Mouse (Mus musculus) intestine, embryonic 14.5 days (tissue): Measurements from ENCODE around the gene Dok1. TPM values are rescaled to one million over a fixed set of nuclear protein-coding genes. Genes with fewer than 3 reads are reported as not detected.

ENCODE experiments used
- ATAC-seq: fragments of 200-750 bp; cut with Nextera tagmentation; replicated peaks from 2 replicates; pipeline ENCODE4 v1.8.0; 2017; ENCODE audit warnings: low read depth, moderate number of reproducible peaks, moderate TSS enrichment, moderate library complexity; ENCODE audit not compliant: low FRiP score, low TSS enrichment
- DNase-seq: peaks from one replicate; pipeline ENCODE4 v3.0.0-alpha.2; 2018; ENCODE audit warnings: low spot score
- H3K27ac ChIP-seq: fragments of 300-500 bp; sonication (generic); 2 replicates; pipeline ENCODE4 v1.5.1; 2014; ENCODE audit warnings: low read depth, mild to moderate bottlenecking, control low read depth
- H3K27me3 ChIP-seq: fragments of 300-500 bp; sonication (generic); replicated peaks from 2 replicates; pipeline ENCODE4 v1.6.1; 2014; ENCODE audit warnings: low read length, control low read depth; ENCODE audit not compliant: control insufficient read depth, insufficient read depth
- H3K36me3 ChIP-seq: fragments of 300-500 bp; sonication (generic); 2 replicates; pipeline ENCODE4 v1.6.1; 2014; ENCODE audit warnings: low read length, control low read depth; ENCODE audit not compliant: control insufficient read depth, insufficient read depth
- H3K4me1 ChIP-seq: fragments of 300-500 bp; sonication (generic); replicated peaks from 2 replicates; pipeline ENCODE4 v1.6.1; 2014; ENCODE audit warnings: low read length, control low read depth, mixed read lengths; ENCODE audit not compliant: control insufficient read depth, insufficient read depth
- H3K4me2 ChIP-seq: fragments of 300-500 bp; sonication (generic); 2 replicates; pipeline ENCODE4 v1.6.1; 2014; ENCODE audit warnings: low read length
- H3K4me3 ChIP-seq: fragments of 300-500 bp; sonication (generic); 2 replicates; pipeline ENCODE4 v1.5.1; 2014; ENCODE audit warnings: low read depth, low read length, control low read depth, mixed read lengths
- H3K9ac ChIP-seq: fragments of 300-500 bp; sonication (generic); 2 replicates; pipeline ENCODE4 v1.6.1; 2014; ENCODE audit warnings: mild to moderate bottlenecking, low read length
- H3K9me3 ChIP-seq: fragments of 300-500 bp; sonication (generic); 2 replicates; pipeline ENCODE4 v1.6.1; 2016; ENCODE audit warnings: low read length, control low read depth; ENCODE audit not compliant: control insufficient read depth
- WGBS: fragments of 180-500 bp; shearing (Covaris S2); extraction: QIAGEN DNeasy Blood & Tissue Kit; methylation state at CpG from one replicate; pipeline ENCODE4 v1.1.7; 2014; 5-methylcytosine and 5-hydroxymethylcytosine counted together
- polyA plus RNA-seq: library from polyadenylated mRNA; unstranded; fragments of >200 nt; fragmentation: Nextera tagmentation; extraction: Ambion mirVana; gene quantifications from 2 replicates; pipeline ENCODE4 v1.2.1, GENCODE M21; 2014

Dok1 gene
- 7.6 and 9.1 TPM in 2 replicates for polyA plus RNA-seq

- H3K36me3 ChIP-seq: 0 out of 2 replicates have a peak, but pooled peaks cover 5% of the 10 kb centered on the region
- peaks cover 13% of the 10 kb centered on the region; the same call in 1 of the 2 replicates for H3K27me3 ChIP-seq
- peak within 1 kb of the TSS; percentile 58 for H3K9ac ChIP-seq
- peak within 1 kb of the TSS; percentile 68 for H3K4me3 ChIP-seq
- H3K9me3 ChIP-seq: no peaks in the 10 kb centered on the region
- peaks cover 21% of the 10 kb centered on the region for H3K4me1 ChIP-seq
- H3K27ac ChIP-seq: peak within 1 kb of the TSS; percentile 87
- ATAC-seq (peak; percentile 85), DNase-seq (peak; percentile 95)
- H3K4me2 ChIP-seq: peak within 1 kb of the TSS; percentile 80
- under 1% methylated on average over 48 of the region's 51 CpGs for WGBS
Observed at GRCm38 (mm10) chr6:83033249-83034185, at the start of gene Dok1, which contains the start of gene Loxl3. Gene Dok1 (minus strand): TSS chr6:83033471. Gene Loxl3 (plus strand): TSS chr6:83034173.

- DNase-seq: no peak
- peaks cover 17% of the 10 kb centered on the region for H3K36me3 ChIP-seq
- ATAC-seq: no peak
- peaks cover 12% of the 10 kb centered on the region for H3K4me1 ChIP-seq
- H3K27me3 ChIP-seq: peaks cover 48% of the 10 kb centered on the region
- no peak overlapping the region for H3K4me2 ChIP-seq
- no peak overlapping the region for H3K27ac ChIP-seq
- 93% methylated on average over 5 of the region's 5 CpGs for WGBS
- H3K9ac ChIP-seq: no peak overlapping the region
- no peak overlapping the region for H3K4me3 ChIP-seq
- no peaks in the 10 kb centered on the region for H3K9me3 ChIP-seq
Observed at GRCm38 (mm10) chr6:83080210-83080609, 46.9 kb upstream of the Dok1 start.

GRCm38 (mm10) chr6:83078324-83078858, 45.1 kb upstream of the Dok1 start:
- Histone ChIP-seq H3K36me3 (peaks cover 17% of the 10 kb centered on the region), H3K4me3 (peak overlapping the region; percentile 73), H3K4me1 (peaks cover 12% of the 10 kb centered on the region), H3K27ac (peak overlapping the region; percentile 77), H3K27me3 (peaks cover 48% of the 10 kb centered on the region), H3K9ac (peak overlapping the region; percentile 68), H3K9me3 (no peaks in the 10 kb centered on the region), H3K4me2 (peak overlapping the region; percentile 96)
- peak; percentile 100 for DNase-seq
- ATAC-seq: peak; percentile 90
- whole genome bisulfite sequencing: under 1% methylated on average over 46 of the region's 46 CpGs

- DNase-seq: no peak
- peak; percentile 70 for ATAC-seq
- Histone ChIP-seq H3K9ac (peak within 1 kb of the TSS; percentile 68), H3K36me3 (peaks cover 17% of the 10 kb centered on the region), H3K4me3 (peak within 1 kb of the TSS; percentile 73), H3K9me3 (no peaks in the 10 kb centered on the region), H3K27me3 (peaks cover 47% of the 10 kb centered on the region), H3K27ac (peak within 1 kb of the TSS; percentile 77), H3K4me2 (peak within 1 kb of the TSS; percentile 96), H3K4me1 (peaks cover 12% of the 10 kb centered on the region)
- under 1% methylated on average over 52 of the region's 54 CpGs for WGBS
Observed at GRCm38 (mm10) chr6:83077630-83078323, 44.5 kb upstream of the Dok1 start, which contains the start of gene Pcgf1. Gene Pcgf1 (plus strand): TSS chr6:83077869.

GRCm38 (mm10) chr6:83074979-83075378, 41.7 kb upstream of the Dok1 start:
- H3K27me3 ChIP-seq: peaks cover 71% of the 10 kb centered on the region
- DNase-seq: no peak
- H3K4me2 ChIP-seq: no peak overlapping the region
- ATAC-seq: no peak
- no peak overlapping the region for H3K27ac ChIP-seq
- peaks cover 12% of the 10 kb centered on the region for H3K4me1 ChIP-seq
- H3K36me3 ChIP-seq: peaks cover 2% of the 10 kb centered on the region; the same call in 1 of the 2 replicates
- no peak overlapping the region for H3K9ac ChIP-seq
- H3K9me3 ChIP-seq: no peaks in the 10 kb centered on the region
- WGBS: 16% methylated on average over 2 of the region's 2 CpGs
- no peak overlapping the region for H3K4me3 ChIP-seq

GRCm38 (mm10) chr6:83071220-83071619, 37.9 kb upstream of the Dok1 start:
- H3K4me2 ChIP-seq: no peak overlapping the region; the same call in 1 of the 2 replicates
- peak overlapping the region; percentile 24; the same call in 1 of the 2 replicates for H3K4me3 ChIP-seq
- peaks cover 98% of the 10 kb centered on the region for H3K27me3 ChIP-seq
- DNase-seq (peak; percentile 71), ATAC-seq (peak; percentile 72)
- H3K9ac ChIP-seq: no peak overlapping the region
- H3K27ac ChIP-seq: no peak overlapping the region
- WGBS: under 1% methylated on average over 22 of the region's 24 CpGs
- no peaks in the 10 kb centered on the region for H3K9me3 ChIP-seq
- H3K36me3 ChIP-seq: no peaks in the 10 kb centered on the region
- no peaks in the 10 kb centered on the region; the same call in none of the 2 replicates for H3K4me1 ChIP-seq

GRCm38 (mm10) chr6:83070311-83071219, 37.3 kb upstream of the Dok1 start:
- ATAC-seq: peak; percentile 53
- Histone ChIP-seq H3K4me1 (no peaks in the 10 kb centered on the region; the same call in none of the 2 replicates), H3K4me2 (no peak overlapping the region), H3K9me3 (no peaks in the 10 kb centered on the region), H3K9ac (no peak overlapping the region), H3K27me3 (peaks cover 98% of the 10 kb centered on the region), H3K4me3 (peak overlapping the region; percentile 24), H3K27ac (peak overlapping the region; percentile 34; the same call in 1 of the 2 replicates), H3K36me3 (no peaks in the 10 kb centered on the region)
- under 1% methylated on average over 53 of the region's 58 CpGs for WGBS
- DNase-seq: peak; percentile 90

- H3K36me3 ChIP-seq: no peaks in the 10 kb centered on the region
- ATAC-seq (no peak), DNase-seq (no peak)
- 0% methylated on average over 10 of the region's 10 CpGs for WGBS
- no peaks in the 10 kb centered on the region for H3K9me3 ChIP-seq
- H3K27me3 ChIP-seq: peaks cover 98% of the 10 kb centered on the region
- peak within 1 kb of the TSS; percentile 15 for H3K9ac ChIP-seq
- H3K4me3 ChIP-seq: peak within 1 kb of the TSS; percentile 24
- no peaks in the 10 kb centered on the region; the same call in none of the 2 replicates for H3K4me1 ChIP-seq
- peak within 1 kb of the TSS; percentile 34; the same call in 1 of the 2 replicates for H3K27ac ChIP-seq
- H3K4me2 ChIP-seq: no peak within 1 kb of the TSS
Observed at GRCm38 (mm10) chr6:83070247-83070310, 36.8 kb upstream of the Dok1 start, which contains the start of gene Tlx2. Gene Tlx2 (minus strand): TSS chr6:83070293.
